Mouse (Mus musculus) WW6 (cell line): ENCODE results near the gene Gm45062.

Experiments used
- DNase-seq: peaks from one replicate; pipeline ENCODE4 v3.0.0-alpha.2; 2013; ENCODE audit warnings: low read depth, low spot score

Gm45062 gene

GRCm38 (mm10) chr6:8619582-8620350, 360.5 kb downstream of the Gm45062 start:
- no peak for DNase-seq

- no peak for DNase-seq
Measured at GRCm38 (mm10) chr6:8623045-8623444, 363.8 kb downstream of the Gm45062 start.

- no peak for DNase-seq
Measured at GRCm38 (mm10) chr6:8628226-8628625, 369.0 kb downstream of the Gm45062 start.

- no peak for DNase-seq
Measured at GRCm38 (mm10) chr6:8628715-8629267, 369.5 kb downstream of the Gm45062 start.

GRCm38 (mm10) chr6:8630531-8630930, 371.3 kb downstream of the Gm45062 start:
- no peak for DNase-seq

- DNase-seq, result no peak
Measured at GRCm38 (mm10) chr6:8631362-8631761, 372.1 kb downstream of the Gm45062 start.

GRCm38 (mm10) chr6:8631986-8632632, 372.9 kb downstream of the Gm45062 start:
- no peak for DNase-seq

GRCm38 (mm10) chr6:8632701-8633100, 373.5 kb downstream of the Gm45062 start:
- no peak for DNase-seq

- no peak for DNase-seq
Measured at GRCm38 (mm10) chr6:8638122-8638521, 378.9 kb downstream of the Gm45062 start.

GRCm38 (mm10) chr6:8638899-8639298, 379.6 kb downstream of the Gm45062 start:
- no peak for DNase-seq

GRCm38 (mm10) chr6:8639526-8639925, 380.3 kb downstream of the Gm45062 start:
- DNase-seq, result no peak

- DNase-seq, result no peak
Measured at GRCm38 (mm10) chr6:8640863-8641262, 381.6 kb downstream of the Gm45062 start.

- DNase-seq, result no peak
Measured at GRCm38 (mm10) chr6:8644703-8645102, 385.5 kb downstream of the Gm45062 start.

- DNase-seq, result no peak
Measured at GRCm38 (mm10) chr6:8645708-8646107, 386.5 kb downstream of the Gm45062 start.
